Mouse (Mus musculus) layer of hippocampus, adult 9-11 months (tissue): Measurements from ENCODE around the gene Myl9.
"Not testable (repeated sequence)": the region's sequence is repeated elsewhere in the genome, so short reads cannot be mapped to it uniquely, and the experiment has no call there.

Experiments used
- DNase-seq: peaks from one replicate; pipeline ENCODE4 v3.0.0; 2022

The Myl9 gene

GRCm38 (mm10) chr2:156786369-156786768, 11.1 kb downstream of the Myl9 start:
- not testable (repeated sequence) for DNase-seq

GRCm38 (mm10) chr2:156787090-156787775, 12.0 kb downstream of the Myl9 start:
- DNase-seq: no peak

- DNase-seq: no peak
Observed at GRCm38 (mm10) chr2:156787776-156788105, 12.5 kb downstream of the Myl9 start.

GRCm38 (mm10) chr2:156788836-156789235, 13.6 kb downstream of the Myl9 start:
- no peak for DNase-seq

GRCm38 (mm10) chr2:156798516-156798915, 23.3 kb downstream of the Myl9 start:
- no peak for DNase-seq

GRCm38 (mm10) chr2:156801045-156801444, 25.8 kb downstream of the Myl9 start:
- no peak for DNase-seq

- not testable (repeated sequence) for DNase-seq
Observed at GRCm38 (mm10) chr2:156802116-156802515, 26.9 kb downstream of the Myl9 start.

GRCm38 (mm10) chr2:156803698-156804372, 28.6 kb downstream of the Myl9 start:
- DNase-seq: no peak

GRCm38 (mm10) chr2:156804589-156804988, 29.4 kb downstream of the Myl9 start:
- no peak for DNase-seq

- no peak for DNase-seq
Observed at GRCm38 (mm10) chr2:156806886-156807285, 31.7 kb downstream of the Myl9 start.

GRCm38 (mm10) chr2:156809579-156809978, 34.4 kb downstream of the Myl9 start:
- DNase-seq: peak; percentile 38

- no peak for DNase-seq
Observed at GRCm38 (mm10) chr2:156810716-156811115, 35.5 kb downstream of the Myl9 start.

GRCm38 (mm10) chr2:156811556-156811955, 36.3 kb downstream of the Myl9 start:
- no peak for DNase-seq

- DNase-seq: no peak
Observed at GRCm38 (mm10) chr2:156814344-156814801, 39.2 kb downstream of the Myl9 start.

- DNase-seq: no peak
Observed at GRCm38 (mm10) chr2:156814893-156815292, 39.7 kb downstream of the Myl9 start.

GRCm38 (mm10) chr2:156815412-156815811, 40.2 kb downstream of the Myl9 start:
- DNase-seq: no peak

GRCm38 (mm10) chr2:156816116-156816515, 40.9 kb downstream of the Myl9 start:
- no peak for DNase-seq

- DNase-seq: not testable (repeated sequence)
Observed at GRCm38 (mm10) chr2:156825128-156825527, 49.9 kb downstream of the Myl9 start.
